Mouse (Mus musculus) bone marrow, adult 2 months (tissue): Measurements from ENCODE around the gene Olfr524. TPM values are rescaled to one million over a fixed set of nuclear protein-coding genes. Genes with fewer than 3 reads are reported as not detected.
A peak's percentile ranks its signal among the peaks of the same experiment; 100 is the strongest.

Experiments
- H3K27ac ChIP-seq: fragments of 200-500 bp; 2 replicates; pipeline ENCODE4 v1.5.1; 2012; ENCODE audit warnings: low read depth, mild to moderate bottlenecking, control low read depth, inconsistent platforms, low read length; ENCODE audit not compliant: control insufficient read depth, poor library complexity, insufficient read depth
- H3K4me1 ChIP-seq: fragments of 200-500 bp; 2 replicates; pipeline ENCODE4 v1.6.1; 2011; ENCODE audit warnings: low read length; ENCODE audit not compliant: control insufficient read depth, insufficient read depth
- H3K4me3 ChIP-seq: fragments of 200-500 bp; replicated peaks from 2 replicates; pipeline ENCODE3; 2011; ENCODE audit warnings: mild to moderate bottlenecking, low read depth, low read length, control low read depth; ENCODE audit not compliant: control insufficient read depth
- CTCF ChIP-seq: fragments of 200-500 bp; IDR thresholded peaks from 2 replicates; pipeline ENCODE4 v1.5.1; 2011; ENCODE audit warnings: low read length, control low read depth; ENCODE audit not compliant: control insufficient read depth, insufficient read depth
- POLR2A ChIP-seq: fragments of 200-500 bp; IDR thresholded peaks from 2 replicates; pipeline ENCODE4 v1.6.1; 2011; ENCODE audit warnings: low read depth, mild to moderate bottlenecking, control low read depth, low read length, borderline replicate concordance; ENCODE audit not compliant: control insufficient read depth
- WGBS: fragments of 180-500 bp; shearing (Covaris S2); methylation state at CpG from one replicate; pipeline ENCODE4 v1.1.7; 2018; 5-methylcytosine and 5-hydroxymethylcytosine counted together
- polyA plus RNA-seq: library from polyadenylated mRNA; stranded (reverse); fragments of >200 nt; gene quantifications from 2 replicates; pipeline ENCODE4 v1.2.4, GENCODE M21; 2011; ENCODE audit warnings: low replicate concordance; ENCODE audit not compliant: missing spikeins, insufficient read depth, insufficient read length

The Olfr524 gene
- not detected in 2 replicates for polyA plus RNA-seq

DNA sequence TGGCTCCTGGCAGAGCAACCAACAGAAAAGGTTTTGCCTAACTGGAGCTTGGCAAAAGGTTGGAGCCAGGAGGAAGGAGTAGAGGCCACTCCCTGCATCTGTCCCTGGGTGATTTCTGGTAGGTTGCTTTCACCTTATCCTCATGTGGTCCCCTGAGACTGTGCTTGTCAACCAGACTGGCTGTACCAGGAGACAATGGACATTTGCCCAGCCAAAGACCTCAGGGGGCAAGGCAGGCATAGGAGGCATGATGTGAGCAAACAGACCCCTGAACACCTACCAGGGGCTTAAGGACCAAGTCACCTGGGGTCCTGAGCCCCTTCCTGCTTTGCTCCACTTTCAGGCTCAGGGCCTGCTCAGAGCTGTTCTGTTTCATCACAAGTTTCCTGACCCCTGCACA is at the start of gene Olfr524:
Gene Olfr524 (minus strand): TSS at position 101 of the 400 bp plus-strand sequence.
- H3K27ac ChIP-seq = no peak within 1 kb of the TSS
- H3K4me3 ChIP-seq = no peak within 1 kb of the TSS
- TF ChIP-seq CTCF (no peak), POLR2A (no peak)
- H3K4me1 ChIP-seq = no peaks in the 10 kb centered on the region

DNA sequence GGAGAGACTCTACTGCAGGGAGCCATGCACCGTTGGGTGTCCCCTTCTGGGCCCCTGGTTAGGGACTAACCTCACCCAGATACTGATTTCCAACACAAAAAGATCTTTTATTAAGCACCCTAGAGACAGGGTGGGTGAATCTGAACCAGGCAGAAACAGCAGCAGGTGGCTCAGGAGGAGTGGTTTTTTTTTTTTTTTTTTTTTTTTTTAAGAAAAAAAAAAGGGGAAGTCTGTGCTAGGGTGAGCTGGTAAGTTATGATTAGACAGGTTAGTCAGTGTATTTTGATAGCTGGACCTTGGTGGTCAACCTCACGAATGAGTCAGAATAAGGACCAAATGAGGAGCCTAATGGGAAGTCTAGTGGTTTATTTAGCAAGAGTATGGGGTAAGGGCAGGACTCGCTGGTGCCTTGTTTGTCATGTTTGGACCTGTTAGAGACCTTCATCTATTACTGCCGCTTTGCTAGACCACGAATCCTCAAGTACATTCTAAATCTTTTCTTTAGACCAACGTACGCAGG is 48.1 kb upstream of the Olfr524 start:
- no peak overlapping the region for H3K4me3 ChIP-seq
- H3K27ac ChIP-seq = no peak overlapping the region
- TF ChIP-seq CTCF (no peak), POLR2A (no peak)
- 42% methylated on average over 7 of the region's 7 CpGs for WGBS
- H3K4me1 ChIP-seq = no peaks in the 10 kb centered on the region

DNA sequence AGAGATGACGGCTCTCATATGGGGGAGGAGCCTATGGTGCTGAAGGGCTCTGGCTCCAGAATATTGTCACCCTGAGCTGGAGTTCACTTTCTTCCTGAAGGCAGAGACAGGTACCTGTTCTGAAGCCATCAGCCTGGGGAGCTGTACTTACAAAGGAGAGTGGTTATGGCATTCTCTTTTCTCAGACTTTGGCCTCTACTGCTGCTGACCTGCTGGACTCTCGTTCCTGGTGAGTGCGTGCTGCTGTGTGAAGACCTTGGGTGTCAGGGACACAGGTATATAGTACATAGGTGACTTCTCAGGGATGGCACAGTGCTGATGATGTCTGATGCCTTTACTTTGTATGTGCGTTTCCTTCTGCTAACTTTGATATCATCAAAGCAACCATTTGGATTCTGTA is 41.5 kb upstream of the Olfr524 start, which contains the start of gene 5830411N06Rik:
Gene 5830411N06Rik (plus strand): TSS at position 69 of the 400 bp plus-strand sequence.
- Histone ChIP-seq H3K4me3 (no peak within 1 kb of the TSS), H3K27ac (no peak within 1 kb of the TSS), H3K4me1 (no peaks in the 10 kb centered on the region; the same call in 1 of the 2 replicates)
- whole genome bisulfite sequencing = 70% methylated on average over 4 of the region's 4 CpGs
- TF ChIP-seq POLR2A = no peak

DNA sequence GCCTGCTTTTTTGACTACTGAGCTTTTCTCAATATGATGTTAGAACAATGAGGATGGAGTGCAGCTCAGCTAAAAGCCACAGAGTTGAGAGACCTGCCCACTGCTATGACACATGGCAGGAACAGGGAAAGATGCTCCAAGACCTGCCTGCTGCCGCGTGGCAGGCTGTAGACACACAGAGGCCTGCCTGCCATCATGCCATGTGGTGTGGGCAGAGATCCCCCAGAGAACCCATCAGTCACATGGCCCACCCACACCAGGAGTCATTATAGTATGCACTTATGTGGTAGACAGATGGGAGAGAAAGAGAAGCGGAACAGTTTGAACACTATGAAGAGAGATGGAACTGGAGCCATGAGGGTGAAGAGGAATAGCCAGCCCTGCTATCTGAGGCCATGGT is 27.9 kb upstream of the Olfr524 start:
- WGBS = 84% methylated on average over 3 of the region's 3 CpGs
- Histone ChIP-seq H3K4me3 (no peak overlapping the region), H3K27ac (no peak overlapping the region), H3K4me1 (no peaks in the 10 kb centered on the region)
- no peak for TF ChIP-seq POLR2A
- TF ChIP-seq CTCF = no peak

DNA sequence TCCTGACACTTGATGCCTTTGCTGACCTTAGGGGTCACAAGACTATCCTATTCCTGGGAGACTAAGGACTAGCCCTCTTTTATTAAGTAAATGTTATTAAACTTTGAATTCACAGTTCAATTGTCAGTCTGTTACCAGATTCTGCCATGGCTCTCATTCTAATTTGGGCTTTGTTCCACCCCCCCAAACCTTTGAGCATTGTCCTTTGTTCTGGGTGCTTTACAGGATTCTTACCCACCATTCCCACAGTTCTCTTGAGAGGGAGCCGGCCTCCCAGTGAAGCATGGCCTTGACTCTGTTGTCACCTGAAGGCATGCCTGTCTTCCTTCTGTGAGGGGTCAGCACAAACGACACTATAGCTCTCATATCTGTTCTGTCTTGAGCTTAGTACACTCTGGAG is 25.3 kb upstream of the Olfr524 start:
- Histone ChIP-seq H3K27ac (no peak overlapping the region), H3K4me1 (no peaks in the 10 kb centered on the region), H3K4me3 (no peak overlapping the region)
- TF ChIP-seq POLR2A (no peak), CTCF (no peak)
- 68% methylated on average over 2 of the region's 2 CpGs for WGBS

DNA sequence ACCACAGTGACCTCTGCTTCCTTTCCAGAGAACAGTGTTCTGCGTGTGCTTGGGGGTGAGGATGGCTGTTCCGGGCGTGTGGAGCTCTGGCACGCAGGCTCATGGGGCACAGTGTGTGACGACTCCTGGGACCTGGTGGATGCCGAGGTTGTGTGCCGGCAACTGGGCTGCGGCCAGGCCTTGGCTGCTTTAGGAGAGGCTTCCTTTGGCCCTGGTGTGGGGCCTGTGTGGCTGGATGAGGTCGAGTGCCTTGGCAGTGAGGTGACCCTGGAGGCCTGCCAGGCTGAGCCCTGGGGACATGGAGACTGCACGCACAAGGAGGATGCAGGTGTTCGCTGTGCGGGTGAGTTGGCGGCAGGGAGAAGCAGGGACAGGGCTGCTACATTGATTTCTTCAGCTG is 22.7 kb upstream of the Olfr524 start:
- TF ChIP-seq CTCF (no peak), POLR2A (no peak)
- Histone ChIP-seq H3K4me3 (no peak overlapping the region), H3K4me1 (no peaks in the 10 kb centered on the region), H3K27ac (no peak overlapping the region)
- WGBS = 79% methylated on average over 13 of the region's 13 CpGs

DNA sequence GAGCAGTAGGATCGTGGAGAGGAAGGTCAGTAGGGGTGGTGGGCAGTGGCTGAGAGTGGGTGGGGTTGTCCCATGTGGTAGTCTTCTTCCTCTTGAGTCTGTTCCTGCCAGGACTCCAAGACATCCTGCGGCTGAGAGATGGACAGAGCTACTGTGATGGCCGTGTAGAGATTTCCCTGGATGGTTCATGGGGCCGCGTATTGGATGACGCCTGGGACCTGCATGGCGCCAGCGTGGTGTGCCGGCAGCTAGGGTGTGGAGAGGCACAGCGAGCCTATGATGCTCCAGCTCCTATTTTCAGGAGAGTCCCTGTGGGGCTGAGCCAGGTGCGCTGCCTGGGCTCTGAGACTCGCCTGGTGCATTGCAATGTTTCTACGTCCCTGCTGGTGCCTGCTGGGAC is 18.4 kb upstream of the Olfr524 start:
- TF ChIP-seq CTCF (no peak), POLR2A (no peak)
- Histone ChIP-seq H3K4me3 (no peak overlapping the region), H3K27ac (no peak overlapping the region), H3K4me1 (no peaks in the 10 kb centered on the region)
- WGBS = 81% methylated on average over 13 of the region's 13 CpGs

DNA sequence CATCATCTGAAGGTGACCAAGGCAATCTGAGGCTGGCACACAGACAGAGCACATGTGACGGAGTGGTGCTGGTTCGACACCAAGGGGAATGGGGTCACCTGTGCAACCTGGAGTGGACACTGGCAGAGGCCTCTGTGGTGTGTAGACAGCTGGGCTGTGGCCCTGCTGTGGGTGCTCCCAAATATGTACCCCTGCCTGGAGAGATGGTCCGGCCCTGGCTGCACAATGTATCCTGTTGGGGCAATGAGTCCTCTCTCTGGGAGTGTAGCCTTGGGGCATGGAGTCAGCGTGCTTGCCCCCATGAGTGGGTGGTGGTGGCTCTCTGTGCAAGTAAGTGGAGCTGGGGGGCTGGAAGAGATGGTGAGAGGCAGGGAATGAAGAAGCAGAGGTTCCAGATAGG is 14.6 kb upstream of the Olfr524 start:
- no peaks in the 10 kb centered on the region for H3K4me1 ChIP-seq
- no peak overlapping the region for H3K4me3 ChIP-seq
- WGBS = 78% methylated on average over 4 of the region's 4 CpGs
- 0 out of 2 replicates have a peak overlapping the region, but pooled peaks have one; percentile 7 for H3K27ac ChIP-seq
- no peak for TF ChIP-seq POLR2A
- no peak for TF ChIP-seq CTCF

DNA sequence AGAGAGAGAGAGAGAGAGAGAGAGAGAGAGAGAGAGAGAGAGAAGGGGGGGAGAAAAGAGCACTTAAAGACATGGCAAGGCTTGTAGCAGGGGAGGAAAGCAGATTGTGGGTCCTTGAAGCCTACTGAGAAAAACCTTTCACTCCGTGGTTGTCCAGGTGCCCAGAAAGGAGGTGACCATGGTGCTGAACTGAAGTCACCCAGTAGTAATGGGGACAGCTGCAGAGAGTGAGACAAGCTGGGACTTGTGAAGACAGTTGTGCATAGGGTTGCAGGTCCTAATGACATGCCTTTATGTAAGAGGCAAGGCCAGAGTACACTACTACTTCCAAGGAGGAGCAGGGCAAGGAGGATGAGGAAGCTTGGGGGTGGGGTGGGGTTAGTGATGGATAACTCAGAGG is 13.5 kb upstream of the Olfr524 start:
- TF ChIP-seq POLR2A (no peak), CTCF (no peak)
- Histone ChIP-seq H3K4me3 (no peak overlapping the region), H3K27ac (no peak overlapping the region), H3K4me1 (no peaks in the 10 kb centered on the region)
- 17% methylated on average over 1 of the region's 1 CpGs for WGBS
